Comparison of ENCODE assay signal across 21 mouse cellular contexts in genomic region chr1:180181304-180181965, GRCm38 (mm10). TPM values are rescaled to one million over a fixed set of nuclear protein-coding genes. Genes with fewer than 3 reads are reported as not detected.
DNase-seq lines count a peak whose midpoint lies in the region; ATAC-seq and TF ChIP-seq lines count a peak whose summit lies in the region.
"Had no signal": no experiment of that assay in that cellular context is flagged by ENCODE, and none has a peak within 500 bp of the region (broad histone marks: within the 10 kb centered on the region; RNA-seq: fewer than 3 reads in every experiment).

No protein-coding gene starts in this region.

- DNase-seq in gastrocnemius, adult 2 months = peak; percentile 28
- DNase-seq in gastrocnemius, postnatal 4 days (ENCODE audit: low spot score in 2 of 2) = no peak
- peak; percentile 69 to 74 for DNase-seq in kidney, adult 8-10 months
- DNase-seq in kidney, adult 9 months = peak; percentile 76
- no peak for DNase-seq in liver, postnatal 0 days
- no peak for DNase-seq in forebrain, embryonic 10.5 days (ENCODE audit: extremely low spot score, low spot score)
- DNase-seq: adrenal gland, adult 8-10 months; cerebellum, postnatal 10 days; layer of hippocampus, postnatal 36 days; lung, embryonic 14.5 days; lung, postnatal 36 days; thymus, postnatal 14 days had no signal

- ATAC-seq in kidney, embryonic 14.5 days (ENCODE audit: low FRiP score, low TSS enrichment) = no peak
- ATAC-seq in liver, postnatal 0 days = no peak
- ATAC-seq: CD4-positive, CD25-positive, alpha-beta regulatory T cell, adult 4 months; hindbrain, postnatal 0 days; Patski had no signal

- WGBS in kidney, embryonic 14.5 days = 80% methylated on average over 7 of the region's 7 CpGs
- WGBS in liver, postnatal 0 days (ENCODE audit: insufficient replicate concordance) = 77% methylated on average over 7 of the region's 7 CpGs
- 92% methylated on average over 7 of the region's 7 CpGs for WGBS in forebrain, embryonic 10.5 days

- H3K27me3 ChIP-seq in kidney, embryonic 14.5 days (ENCODE audit: control insufficient read depth, insufficient read depth, low read length) = no peaks in the 10 kb centered on the region
- H3K27me3 ChIP-seq in liver, postnatal 0 days (ENCODE audit: insufficient read depth, low read length) = no peaks in the 10 kb centered on the region
- H3K27me3 ChIP-seq in forebrain, embryonic 10.5 days (ENCODE audit: poor library complexity, severe bottlenecking) = no peaks in the 10 kb centered on the region
- H3K27me3 ChIP-seq: embryonic facial prominence, embryonic 13.5 days; limb, embryonic 13.5 days; midbrain, embryonic 12.5 days; neural tube, embryonic 12.5 days; Patski had no signal

- H3K9me3 ChIP-seq in kidney, embryonic 14.5 days (ENCODE audit: control insufficient read depth, low read length) = no peaks in the 10 kb centered on the region
- H3K9me3 ChIP-seq in liver, postnatal 0 days (ENCODE audit: low read length) = no peaks in the 10 kb centered on the region
- no peaks in the 10 kb centered on the region for H3K9me3 ChIP-seq in forebrain, embryonic 10.5 days
- H3K9me3 ChIP-seq: embryonic facial prominence, embryonic 13.5 days; hindbrain, embryonic 10.5 days; limb, embryonic 13.5 days; midbrain, embryonic 12.5 days; neural tube, embryonic 12.5 days had no signal

- peak overlapping the region; percentile 99 for H3K27ac ChIP-seq in gastrocnemius, adult 2 months
- no peak overlapping the region for H3K27ac ChIP-seq in kidney, embryonic 14.5 days (ENCODE audit: low read depth, low read length)
- peak overlapping the region; percentile 58 for H3K27ac ChIP-seq in liver, postnatal 0 days (ENCODE audit: low read depth)
- H3K27ac ChIP-seq in forebrain, embryonic 10.5 days = no peak overlapping the region
- H3K27ac ChIP-seq: embryonic facial prominence, embryonic 13.5 days; hindbrain, embryonic 10.5 days; hindbrain, postnatal 0 days; limb, embryonic 13.5 days; midbrain, embryonic 12.5 days; neural tube, embryonic 12.5 days had no signal

- no peak for TF ChIP-seq EP300 in liver, postnatal 0 days (IDR thresholded peaks at IDR 0.05; ENCODE audit: low read depth)

- H3K4me1 ChIP-seq in kidney, embryonic 14.5 days (ENCODE audit: control insufficient read depth, insufficient read depth, low read length) = no peaks in the 10 kb centered on the region
- H3K4me1 ChIP-seq in liver, postnatal 0 days (ENCODE audit: insufficient read depth) = peaks cover 32% of the 10 kb centered on the region
- peaks cover 3% of the 10 kb centered on the region; the same call in 1 of the 2 replicates for H3K4me1 ChIP-seq in forebrain, embryonic 10.5 days
- H3K4me1 ChIP-seq: embryonic facial prominence, embryonic 13.5 days; limb, embryonic 13.5 days; midbrain, embryonic 12.5 days; neural tube, embryonic 12.5 days had no signal

- no peak overlapping the region for H3K4me2 ChIP-seq in kidney, embryonic 14.5 days (replicated peaks; ENCODE audit: low read depth, low read length)
- H3K4me2 ChIP-seq in liver, postnatal 0 days (ENCODE audit: low read depth, low read length) = no peak overlapping the region
- H3K4me2 ChIP-seq: embryonic facial prominence, embryonic 13.5 days; limb, embryonic 13.5 days; lung, embryonic 14.5 days; midbrain, embryonic 12.5 days; neural tube, embryonic 12.5 days had no signal

- intact Hi-C loops in gastrocnemius, adult 2 months (cut with DNase I) = no loop called here

- TF ChIP-seq CTCF in gastrocnemius, adult 2 months (IDR thresholded peaks at IDR 0.05) = no peak
- TF ChIP-seq CTCF in liver, postnatal 0 days (IDR thresholded peaks at IDR 0.05; ENCODE audit: low read depth) = no peak

- H3K36me3 ChIP-seq in kidney, embryonic 14.5 days (ENCODE audit: control insufficient read depth, insufficient read depth, low read length) = no peaks in the 10 kb centered on the region
- no peaks in the 10 kb centered on the region for H3K36me3 ChIP-seq in liver, postnatal 0 days (replicated peaks; ENCODE audit: insufficient read depth, low read length)
- H3K36me3 ChIP-seq in forebrain, embryonic 10.5 days (replicated peaks) = no peaks in the 10 kb centered on the region
- H3K36me3 ChIP-seq: embryonic facial prominence, embryonic 13.5 days; hindbrain, embryonic 10.5 days; limb, embryonic 13.5 days; midbrain, embryonic 12.5 days; neural tube, embryonic 12.5 days had no signal

- H3K9ac ChIP-seq in kidney, embryonic 14.5 days (ENCODE audit: low read depth, low read length) = no peak overlapping the region
- no peak overlapping the region for H3K9ac ChIP-seq in liver, postnatal 0 days (replicated peaks)
- H3K9ac ChIP-seq: embryonic facial prominence, embryonic 13.5 days; limb, embryonic 13.5 days; lung, embryonic 14.5 days; midbrain, embryonic 12.5 days; neural tube, embryonic 12.5 days had no signal

- peak overlapping the region; percentile 47 for H3K4me3 ChIP-seq in gastrocnemius, adult 2 months
- no peak overlapping the region for H3K4me3 ChIP-seq in kidney, embryonic 14.5 days (ENCODE audit: low read length)
- no peak overlapping the region for H3K4me3 ChIP-seq in liver, postnatal 0 days (ENCODE audit: low read depth, low read length)
- H3K4me3 ChIP-seq in forebrain, embryonic 10.5 days = no peak overlapping the region
- H3K4me3 ChIP-seq: embryonic facial prominence, embryonic 13.5 days; hindbrain, embryonic 10.5 days; limb, embryonic 13.5 days; midbrain, embryonic 12.5 days; neural tube, embryonic 12.5 days had no signal

RNA-seq across cellular contexts. Expression of gene Coq8a, which starts 18.0 kb away (rescaled TPM):
- 1,000 to 10,000 TPM in 1 of 2 experiments, 100 to 1,000 TPM in 1; 633 to 1,638 TPM for total RNA-seq in gastrocnemius, adult 2 months (2021)
- total RNA-seq in gastrocnemius, postnatal 4 days (2021) = 100 to 1,000 TPM; 294 to 313 TPM
- 6.0 and 10.4 TPM in 2 replicates for polyA plus RNA-seq in kidney, embryonic 14.5 days (2014; fragmentation: Nextera tagmentation; extraction: Ambion mirVana)
- 36.6 and 49.7 TPM in 2 replicates for polyA plus RNA-seq in liver, postnatal 0 days (2015; fragmentation: Nextera tagmentation; extraction: Ambion mirVana)
- 1.1 TPM in 2 replicates for polyA plus RNA-seq in forebrain, embryonic 10.5 days (2016; fragmentation: Nextera tagmentation; extraction: Ambion mirVana)

Comparison
In these comparisons a context has a peak if more than half of its experiments do, and no peak if none do; other contexts are left out.
1. DNase-seq: peak in gastrocnemius, adult 2 months (single experiment), kidney, adult 8-10 months (2 of 2) and kidney, adult 9 months (single experiment); none in gastrocnemius, postnatal 4 days (0 of 2), liver, postnatal 0 days (single experiment) and forebrain, embryonic 10.5 days (single experiment).
2. H3K27ac ChIP-seq: peak in gastrocnemius, adult 2 months (single experiment) and liver, postnatal 0 days (single experiment); none in kidney, embryonic 14.5 days (single experiment) and forebrain, embryonic 10.5 days (single experiment).